Mouse (Mus musculus) myocyte (in vitro differentiated cells): ENCODE results near the gene Bivm. TPM values are rescaled to one million over a fixed set of nuclear protein-coding genes. Genes with fewer than 3 reads are reported as not detected.

Experiments used
- H3K27me3 ChIP-seq: one replicate; pipeline ENCODE4 v1.6.1; 2011; ENCODE audit not compliant: control insufficient read depth, insufficient read depth, insufficient read length
- H3K36me3 ChIP-seq: one replicate; pipeline ENCODE4 v1.6.1; 2011; ENCODE audit not compliant: control insufficient read depth, insufficient read depth
- H3K4me2 ChIP-seq: one replicate; pipeline ENCODE4 v1.6.1; 2011; ENCODE audit warnings: low read depth, control low read depth
- H3K4me3 ChIP-seq: one replicate; pipeline ENCODE4 v1.5.1; 2011; ENCODE audit warnings: mild to moderate bottlenecking, control low read depth, moderate library complexity
- H3K79me2 ChIP-seq: one replicate; pipeline ENCODE4 v1.6.1; 2011; ENCODE audit not compliant: control insufficient read depth, insufficient read depth
- H3ac ChIP-seq: one replicate; pipeline ENCODE4 v1.6.1; 2011; ENCODE audit not compliant: control insufficient read depth, insufficient read length
- CEBPB ChIP-seq: IDR thresholded peaks from 2 replicates; pipeline ENCODE4 v1.6.1; 2011; ENCODE audit warnings: mild to moderate bottlenecking, moderate library complexity; ENCODE audit not compliant: poor library complexity, insufficient read depth, severe bottlenecking
- E2F4 ChIP-seq: IDR thresholded peaks from one replicate; pipeline ENCODE4 v1.6.1; 2011; ENCODE audit warnings: mild to moderate bottlenecking, control low read depth, moderate library complexity; ENCODE audit not compliant: insufficient read depth
- MAX ChIP-seq: IDR thresholded peaks from one replicate; pipeline ENCODE4 v1.6.1; 2011; ENCODE audit warnings: low read depth, mild to moderate bottlenecking, control low read depth
- MYOD1 ChIP-seq, 3 experiments: IDR thresholded peaks; one replicate each; pipeline ENCODE4 v1.6.1; 2011; ENCODE audit warnings: control low read depth in 2 of 3, low read depth in 2 of 3, mild to moderate bottlenecking in 2 of 3, moderate library complexity in 1 of 3; ENCODE audit not compliant: insufficient read length in 2 of 3, control insufficient read depth in 1 of 3
- MYOG ChIP-seq, 3 experiments: IDR thresholded peaks; one replicate each; pipeline ENCODE4 v1.6.1; 2011; ENCODE audit warnings: control low read depth in 2 of 3, low read depth in 2 of 3, mild to moderate bottlenecking in 2 of 3; ENCODE audit not compliant: insufficient read length in 2 of 3, control insufficient read depth in 1 of 3, insufficient read depth in 1 of 3
- POLR2A ChIP-seq: IDR thresholded peaks from one replicate; pipeline ENCODE4 v1.6.1; 2011; ENCODE audit warnings: low read depth, mild to moderate bottlenecking, control low read depth, moderate library complexity; ENCODE audit not compliant: insufficient read length
- POLR2AphosphoS2 ChIP-seq: IDR thresholded peaks from one replicate; pipeline ENCODE4 v1.6.1; 2011; ENCODE audit warnings: low read depth, control low read depth; ENCODE audit not compliant: insufficient read length
- REST ChIP-seq: IDR thresholded peaks from one replicate; pipeline ENCODE4 v1.6.1; 2011; ENCODE audit warnings: mild to moderate bottlenecking, control low read depth, moderate library complexity; ENCODE audit not compliant: insufficient read depth, insufficient read length
- SRF ChIP-seq: IDR thresholded peaks from one replicate; pipeline ENCODE4 v1.6.1; 2011; ENCODE audit warnings: low read depth; ENCODE audit not compliant: control insufficient read depth, insufficient read length
- TCF12 ChIP-seq: IDR thresholded peaks from one replicate; pipeline ENCODE4 v1.6.1; 2011; ENCODE audit warnings: mild to moderate bottlenecking, control low read depth; ENCODE audit not compliant: poor library complexity, insufficient read depth, severe bottlenecking
- TCF3 ChIP-seq: IDR thresholded peaks from one replicate; pipeline ENCODE4 v1.6.1; 2011; ENCODE audit warnings: low read depth, control low read depth; ENCODE audit not compliant: insufficient read length
- USF1 ChIP-seq: IDR thresholded peaks from one replicate; pipeline ENCODE4 v1.6.1; 2011; ENCODE audit warnings: low read depth, mild to moderate bottlenecking, control low read depth, moderate library complexity
- polyA plus RNA-seq: library from polyadenylated mRNA; unstranded; fragments of >200 nt; fragmentation: generic; extraction: Trizol; gene quantifications from one replicate; pipeline ENCODE4 v1.2.1, GENCODE M21; 2012; ENCODE audit warnings: missing spikeins

Bivm gene
- polyA plus RNA-seq, 1 experiment, result 8.1 TPM

DNA sequence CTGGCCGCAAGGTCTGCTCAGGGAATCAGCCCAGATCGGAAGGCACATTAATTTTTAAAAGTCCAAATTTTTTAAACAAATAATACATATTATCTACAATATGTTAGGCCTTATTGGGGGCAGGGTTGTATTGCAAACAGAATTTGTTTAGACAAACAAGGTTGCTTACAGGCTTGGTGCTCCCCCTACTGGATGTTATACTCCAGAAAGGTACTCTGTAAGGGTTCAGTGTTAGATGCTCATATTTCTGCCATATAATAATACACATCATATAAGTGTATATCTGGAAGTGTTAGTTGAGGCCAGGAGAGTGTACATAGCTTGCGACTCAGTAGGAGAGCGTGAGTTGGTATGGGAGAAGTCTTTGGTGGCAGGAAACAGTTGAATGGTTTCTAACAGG, 36.5 kb downstream of the Bivm start:
- H3K27me3 ChIP-seq, result no peaks in the 10 kb centered on the region

DNA sequence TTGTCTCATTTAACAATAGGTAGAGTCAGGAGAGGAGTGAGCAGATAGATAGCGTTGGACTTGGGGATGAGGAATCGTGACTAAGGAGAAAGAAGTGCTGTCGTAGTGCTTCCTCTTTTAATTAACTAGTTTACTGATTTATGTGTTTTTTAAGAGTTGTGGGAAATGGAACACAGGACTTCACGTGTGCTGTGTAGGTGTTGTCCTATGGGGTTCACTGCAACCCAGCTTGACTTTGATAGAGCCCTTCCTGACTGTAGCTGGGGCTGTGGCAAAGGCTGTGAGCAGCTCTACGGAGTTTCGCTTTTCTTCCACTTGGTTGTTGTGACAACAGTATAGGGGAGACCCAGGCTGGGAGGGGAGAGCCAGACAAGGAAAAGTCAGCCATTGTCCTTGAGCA, 39.6 kb downstream of the Bivm start:
- Histone ChIP-seq H3ac (no peak overlapping the region), H3K4me2 (no peak overlapping the region), H3K4me3 (no peak overlapping the region), H3K27me3 (no peaks in the 10 kb centered on the region), H3K36me3 (peaks cover 34% of the 10 kb centered on the region), H3K79me2 (no peaks in the 10 kb centered on the region)
- no peak for TF ChIP-seq USF1
- no peak for TF ChIP-seq POLR2A
- no peak for TF ChIP-seq E2F4
- no peak for TF ChIP-seq TCF12
- no peak for TF ChIP-seq MAX
- TF ChIP-seq MYOG (IDR thresholded peaks at IDR 0.05; ENCODE audit: control insufficient read depth in 1 of 3, insufficient read depth in 1 of 3, insufficient read length in 2 of 3, low read depth in 2 of 3), result no peak
- no peak for TF ChIP-seq REST
- TF ChIP-seq SRF, result no peak
- no peak for TF ChIP-seq CEBPB
- TF ChIP-seq POLR2AphosphoS2, result no peak
- TF ChIP-seq TCF3, result no peak
- no peak for TF ChIP-seq MYOD1 (IDR thresholded peaks at IDR 0.05; ENCODE audit: control insufficient read depth in 1 of 3, insufficient read length in 2 of 3, low read depth in 2 of 3)

More for the DNA sequence above, 36.5 kb downstream of the Bivm start:
- H3K4me2 ChIP-seq, result no peak overlapping the region
- H3K4me3 ChIP-seq, result no peak overlapping the region
- no peaks in the 10 kb centered on the region for H3K79me2 ChIP-seq
- no peak for TF ChIP-seq MYOG (IDR thresholded peaks at IDR 0.05; ENCODE audit: control insufficient read depth in 1 of 3, insufficient read depth in 1 of 3, insufficient read length in 2 of 3, low read depth in 2 of 3)
- TF ChIP-seq CEBPB, result no peak
- no peak for TF ChIP-seq POLR2A
- no peak for TF ChIP-seq MYOD1 (IDR thresholded peaks at IDR 0.05; ENCODE audit: control insufficient read depth in 1 of 3, insufficient read length in 2 of 3, low read depth in 2 of 3)
- no peak for TF ChIP-seq MAX
- TF ChIP-seq REST, result no peak
- no peak for TF ChIP-seq SRF
- no peak for TF ChIP-seq USF1
- TF ChIP-seq POLR2AphosphoS2, result no peak
- no peak for TF ChIP-seq TCF12
- TF ChIP-seq TCF3, result no peak
- TF ChIP-seq E2F4, result no peak
- H3ac ChIP-seq, result no peak overlapping the region
- peaks cover 4% of the 10 kb centered on the region for H3K36me3 ChIP-seq

DNA sequence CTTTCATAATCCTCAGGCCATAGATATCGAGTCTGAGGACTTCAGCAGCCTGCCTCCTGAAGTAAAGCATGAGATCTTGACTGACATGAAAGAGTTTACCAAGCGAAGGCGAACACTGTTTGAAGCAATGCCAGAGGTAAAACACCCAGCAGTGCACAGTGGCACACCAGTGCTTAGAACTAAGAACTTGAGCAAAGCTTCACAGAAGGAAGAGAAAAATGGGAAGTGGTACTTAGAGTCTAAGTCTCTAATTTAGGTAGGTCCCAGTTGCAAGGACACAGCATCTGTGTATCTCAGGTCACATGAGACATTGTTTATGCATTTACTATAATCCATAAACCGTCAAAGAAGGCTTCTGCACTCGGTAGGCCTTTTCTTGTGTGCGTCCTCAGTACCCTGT, 43.1 kb downstream of the Bivm start:
- peaks cover 44% of the 10 kb centered on the region for H3K36me3 ChIP-seq
- TF ChIP-seq TCF12 (no peak), SRF (no peak), MYOG (IDR thresholded peaks at IDR 0.05; ENCODE audit: control insufficient read depth in 1 of 3, insufficient read depth in 1 of 3, insufficient read length in 2 of 3, low read depth in 2 of 3) (no peak), POLR2AphosphoS2 (no peak), MAX (no peak), E2F4 (no peak), USF1 (no peak), POLR2A (no peak), CEBPB (no peak), REST (no peak)
- H3K4me2 ChIP-seq, result no peak overlapping the region
- no peaks in the 10 kb centered on the region for H3K79me2 ChIP-seq
- no peak overlapping the region for H3K4me3 ChIP-seq
- H3ac ChIP-seq, result no peak overlapping the region
- H3K27me3 ChIP-seq, result no peaks in the 10 kb centered on the region

DNA sequence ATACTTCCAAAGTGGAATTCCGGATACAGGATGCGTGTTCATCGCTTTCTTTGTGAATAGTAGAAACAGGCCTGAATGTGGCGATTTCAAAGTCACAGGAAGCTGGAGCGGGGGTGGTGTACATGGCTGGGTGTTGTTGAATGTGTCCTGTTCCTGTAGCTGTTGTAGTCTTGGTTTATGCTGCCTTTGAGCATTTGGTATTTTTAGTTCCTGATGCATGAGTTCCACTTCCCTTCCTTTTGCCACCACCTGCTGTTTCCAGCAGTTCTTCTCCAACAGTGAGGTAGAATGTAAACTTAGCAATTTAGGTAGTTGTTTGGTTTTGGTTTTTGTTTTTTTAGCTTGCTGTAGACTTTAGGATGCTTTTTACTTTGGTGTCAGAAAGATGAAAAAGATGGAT, 43.6 kb downstream of the Bivm start:
- H3K4me3 ChIP-seq, result no peak overlapping the region
- no peaks in the 10 kb centered on the region for H3K79me2 ChIP-seq
- H3K36me3 ChIP-seq, result peaks cover 47% of the 10 kb centered on the region
- no peaks in the 10 kb centered on the region for H3K27me3 ChIP-seq
- no peak for TF ChIP-seq SRF
- TF ChIP-seq CEBPB, result no peak
- TF ChIP-seq POLR2A, result no peak
- no peak for TF ChIP-seq MAX
- TF ChIP-seq MYOG (IDR thresholded peaks at IDR 0.05; ENCODE audit: control insufficient read depth in 1 of 3, insufficient read depth in 1 of 3, insufficient read length in 2 of 3, low read depth in 2 of 3), result no peak
- TF ChIP-seq TCF12, result no peak
- no peak for TF ChIP-seq TCF3
- TF ChIP-seq USF1, result no peak
- no peak for TF ChIP-seq MYOD1 (IDR thresholded peaks at IDR 0.05; ENCODE audit: control insufficient read depth in 1 of 3, insufficient read length in 2 of 3, low read depth in 2 of 3)
- no peak for TF ChIP-seq REST
- TF ChIP-seq POLR2AphosphoS2, result no peak
- TF ChIP-seq E2F4, result no peak
- H3ac ChIP-seq, result no peak overlapping the region
- no peak overlapping the region for H3K4me2 ChIP-seq

DNA sequence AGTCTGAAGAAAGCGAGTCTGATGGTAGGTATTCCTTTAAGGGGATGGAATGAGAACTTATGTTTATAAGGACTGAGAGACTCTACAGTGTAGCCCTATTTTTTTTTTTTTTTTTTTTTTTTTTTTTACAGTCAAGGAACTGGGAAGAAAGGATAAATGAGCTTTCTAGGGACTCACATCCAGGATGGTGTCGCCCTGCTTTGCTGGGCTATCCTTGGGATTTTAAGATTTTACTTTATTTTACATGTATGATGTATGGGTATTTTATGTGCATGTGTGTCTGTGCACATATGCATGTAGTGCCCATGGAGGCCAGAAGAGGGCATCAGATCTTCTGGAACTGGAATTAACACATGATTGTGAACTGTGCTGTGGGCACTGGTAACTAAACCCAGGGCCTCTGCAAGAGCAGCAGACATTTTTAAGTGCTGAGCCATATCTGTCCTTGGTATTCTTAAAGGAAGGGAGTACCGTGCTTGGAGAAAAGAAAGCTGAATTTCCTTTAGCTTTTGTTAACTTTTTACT, 49.2 kb downstream of the Bivm start:
- no peaks in the 10 kb centered on the region for H3K27me3 ChIP-seq
- no peak for TF ChIP-seq MAX
- TF ChIP-seq TCF3, result no peak
- no peak for TF ChIP-seq POLR2A
- TF ChIP-seq CEBPB, result no peak
- TF ChIP-seq MYOG (IDR thresholded peaks at IDR 0.05; ENCODE audit: control insufficient read depth in 1 of 3, insufficient read depth in 1 of 3, insufficient read length in 2 of 3, low read depth in 2 of 3), result no peak
- TF ChIP-seq REST, result no peak
- no peak for TF ChIP-seq MYOD1 (IDR thresholded peaks at IDR 0.05; ENCODE audit: control insufficient read depth in 1 of 3, insufficient read length in 2 of 3, low read depth in 2 of 3)
- TF ChIP-seq SRF, result no peak
- no peak for TF ChIP-seq POLR2AphosphoS2
- no peak for TF ChIP-seq TCF12
- no peak for TF ChIP-seq USF1
- TF ChIP-seq E2F4, result no peak

More for the DNA sequence above, 49.2 kb downstream of the Bivm start:
- no peak overlapping the region for H3K4me2 ChIP-seq
- peaks cover 20% of the 10 kb centered on the region for H3K36me3 ChIP-seq
- H3K4me3 ChIP-seq, result no peak overlapping the region
- no peaks in the 10 kb centered on the region for H3K79me2 ChIP-seq
- H3ac ChIP-seq, result no peak overlapping the region
